Mouse (Mus musculus): ENCODE results near the gene Pelp1. TPM values are rescaled to one million over a fixed set of nuclear protein-coding genes. Genes with fewer than 3 reads are reported as not detected.

The Pelp1 gene
- polyA plus RNA-seq, 1 experiment: 22.7 TPM

GRCm38 (mm10) chr11:70412591-70412990 lies 2.8 kb upstream of the Pelp1 start:
- no peak overlapping the region for H3K27ac ChIP-seq (ENCODE audit: control insufficient read depth, insufficient read depth, low read depth, low read length, poor library complexity)
- no peak overlapping the region for H3K4me3 ChIP-seq (replicated peaks; ENCODE audit: control insufficient read depth, low read depth, low read length)
- TF ChIP-seq CTCF (IDR thresholded peaks at IDR 0.05; ENCODE audit: control insufficient read depth, insufficient read depth, low read length) (no peak), POLR2A (IDR thresholded peaks at IDR 0.05; ENCODE audit: borderline replicate concordance, control insufficient read depth, low read depth, low read length) (no peak)
- WGBS: 81% methylated on average over 5 of the region's 5 CpGs
- no peaks in the 10 kb centered on the region; the same call in none of the 2 replicates for H3K4me1 ChIP-seq (ENCODE audit: control insufficient read depth, insufficient read depth, low read length)

GRCm38 (mm10) chr11:70410297-70410643 lies 439 bp upstream of the Pelp1 start:
- Histone ChIP-seq H3K4me1 (ENCODE audit: control insufficient read depth, insufficient read depth, low read length) (no peaks in the 10 kb centered on the region; the same call in none of the 2 replicates), H3K27ac (ENCODE audit: control insufficient read depth, insufficient read depth, low read depth, low read length, poor library complexity) (no peak overlapping the region), H3K4me3 (replicated peaks; ENCODE audit: control insufficient read depth, low read depth, low read length) (peak overlapping the region; percentile 92)
- 44% methylated on average over 6 of the region's 6 CpGs for WGBS
- TF ChIP-seq CTCF (IDR thresholded peaks at IDR 0.05; ENCODE audit: control insufficient read depth, insufficient read depth, low read length) (no peak), POLR2A (IDR thresholded peaks at IDR 0.05; ENCODE audit: borderline replicate concordance, control insufficient read depth, low read depth, low read length) (no peak)

GRCm38 (mm10) chr11:70403598-70403997 lies 6.2 kb downstream of the Pelp1 start:
- H3K4me1 ChIP-seq (ENCODE audit: control insufficient read depth, insufficient read depth, low read length): no peaks in the 10 kb centered on the region; the same call in none of the 2 replicates
- H3K27ac ChIP-seq (ENCODE audit: control insufficient read depth, insufficient read depth, low read depth, low read length, poor library complexity): no peak overlapping the region
- 83% methylated on average over 2 of the region's 2 CpGs for WGBS
- TF ChIP-seq CTCF (IDR thresholded peaks at IDR 0.05; ENCODE audit: control insufficient read depth, insufficient read depth, low read length): no peak
- TF ChIP-seq POLR2A (IDR thresholded peaks at IDR 0.05; ENCODE audit: borderline replicate concordance, control insufficient read depth, low read depth, low read length): no peak
- H3K4me3 ChIP-seq (replicated peaks; ENCODE audit: control insufficient read depth, low read depth, low read length): no peak overlapping the region

GRCm38 (mm10) chr11:70389421-70389820 lies 20.4 kb downstream of the Pelp1 start:
- Histone ChIP-seq H3K4me3 (replicated peaks; ENCODE audit: control insufficient read depth, low read depth, low read length) (no peak overlapping the region), H3K27ac (ENCODE audit: control insufficient read depth, insufficient read depth, low read depth, low read length, poor library complexity) (no peak overlapping the region), H3K4me1 (ENCODE audit: control insufficient read depth, insufficient read depth, low read length) (no peaks in the 10 kb centered on the region)
- TF ChIP-seq CTCF (IDR thresholded peaks at IDR 0.05; ENCODE audit: control insufficient read depth, insufficient read depth, low read length) (no peak), POLR2A (IDR thresholded peaks at IDR 0.05; ENCODE audit: borderline replicate concordance, control insufficient read depth, low read depth, low read length) (no peak)
- WGBS: 74% methylated on average over 5 of the region's 5 CpGs

GRCm38 (mm10) chr11:70387436-70387835 lies 22.4 kb downstream of the Pelp1 start:
- 82% methylated on average over 5 of the region's 5 CpGs for WGBS
- Histone ChIP-seq H3K4me1 (ENCODE audit: control insufficient read depth, insufficient read depth, low read length) (no peaks in the 10 kb centered on the region; the same call in 1 of the 2 replicates), H3K27ac (ENCODE audit: control insufficient read depth, insufficient read depth, low read depth, low read length, poor library complexity) (no peak overlapping the region), H3K4me3 (replicated peaks; ENCODE audit: control insufficient read depth, low read depth, low read length) (no peak overlapping the region)
- TF ChIP-seq CTCF (IDR thresholded peaks at IDR 0.05; ENCODE audit: control insufficient read depth, insufficient read depth, low read length): no peak
- TF ChIP-seq POLR2A (IDR thresholded peaks at IDR 0.05; ENCODE audit: borderline replicate concordance, control insufficient read depth, low read depth, low read length): no peak

GRCm38 (mm10) chr11:70384136-70384535 lies 25.7 kb downstream of the Pelp1 start:
- Histone ChIP-seq H3K27ac (ENCODE audit: control insufficient read depth, insufficient read depth, low read depth, low read length, poor library complexity) (no peak overlapping the region), H3K4me3 (replicated peaks; ENCODE audit: control insufficient read depth, low read depth, low read length) (no peak overlapping the region), H3K4me1 (ENCODE audit: control insufficient read depth, insufficient read depth, low read length) (peaks cover 2% of the 10 kb centered on the region; the same call in 1 of the 2 replicates)
- WGBS: 82% methylated on average over 3 of the region's 3 CpGs
- no peak for TF ChIP-seq CTCF (IDR thresholded peaks at IDR 0.05; ENCODE audit: control insufficient read depth, insufficient read depth, low read length)
- TF ChIP-seq POLR2A (IDR thresholded peaks at IDR 0.05; ENCODE audit: borderline replicate concordance, control insufficient read depth, low read depth, low read length): no peak

- Histone ChIP-seq H3K27ac (ENCODE audit: control insufficient read depth, insufficient read depth, low read depth, low read length, poor library complexity) (peak overlapping the region; percentile 75; the same call in 1 of the 2 replicates), H3K4me1 (ENCODE audit: control insufficient read depth, insufficient read depth, low read length) (peaks cover 2% of the 10 kb centered on the region; the same call in 1 of the 2 replicates), H3K4me3 (replicated peaks; ENCODE audit: control insufficient read depth, low read depth, low read length) (no peak overlapping the region)
- 35% methylated on average over 2 of the region's 2 CpGs for WGBS
- TF ChIP-seq CTCF (IDR thresholded peaks at IDR 0.05; ENCODE audit: control insufficient read depth, insufficient read depth, low read length) (no peak), POLR2A (IDR thresholded peaks at IDR 0.05; ENCODE audit: borderline replicate concordance, control insufficient read depth, low read depth, low read length) (no peak)
Observed at GRCm38 (mm10) chr11:70381330-70381729, 28.5 kb downstream of the Pelp1 start.

- H3K4me1 ChIP-seq (ENCODE audit: control insufficient read depth, insufficient read depth, low read length): peaks cover 3% of the 10 kb centered on the region; the same call in 1 of the 2 replicates
- WGBS: 27% methylated on average over 1 of the region's 1 CpGs
- TF ChIP-seq POLR2A (IDR thresholded peaks at IDR 0.05; ENCODE audit: borderline replicate concordance, control insufficient read depth, low read depth, low read length) (no peak), CTCF (IDR thresholded peaks at IDR 0.05; ENCODE audit: control insufficient read depth, insufficient read depth, low read length) (no peak)
- H3K4me3 ChIP-seq (replicated peaks; ENCODE audit: control insufficient read depth, low read depth, low read length): no peak overlapping the region
- peak overlapping the region; percentile 75; the same call in 1 of the 2 replicates for H3K27ac ChIP-seq (ENCODE audit: control insufficient read depth, insufficient read depth, low read depth, low read length, poor library complexity)
Observed at GRCm38 (mm10) chr11:70380478-70381005, 29.3 kb downstream of the Pelp1 start.

Data from bone marrow, adult 2 months (tissue).